Mouse (Mus musculus) hindbrain, embryonic 14.5 days (tissue): ENCODE data around the gene Muc13. TPM values are rescaled to one million over a fixed set of nuclear protein-coding genes. Genes with fewer than 3 reads are reported as not detected.

Experiments
- ATAC-seq: fragments of 200-750 bp; cut with Nextera tagmentation; 2 replicates; pipeline ENCODE4 v1.8.0; 2017; ENCODE audit warnings: moderate number of reproducible peaks, mild to moderate bottlenecking, moderate TSS enrichment, moderate library complexity; ENCODE audit not compliant: low FRiP score
- DNase-seq: peaks from one replicate; pipeline ENCODE4 v3.0.0-alpha.2; 2015; ENCODE audit warnings: low spot score
- H3K27ac ChIP-seq: fragments of 300-500 bp; sonication (generic); 2 replicates; pipeline ENCODE4 v1.5.1; 2014; ENCODE audit warnings: mild to moderate bottlenecking, moderate library complexity
- H3K27me3 ChIP-seq: fragments of 300-500 bp; sonication (generic); 2 replicates; pipeline ENCODE4 v1.6.1; 2014; ENCODE audit warnings: mild to moderate bottlenecking, low read length, mixed read lengths; ENCODE audit not compliant: control insufficient read depth, insufficient read depth
- H3K36me3 ChIP-seq: fragments of 300-500 bp; sonication (generic); replicated peaks from 2 replicates; pipeline ENCODE4 v1.6.1; 2014; ENCODE audit not compliant: control insufficient read depth, insufficient read depth
- H3K4me1 ChIP-seq: fragments of 300-500 bp; sonication (generic); replicated peaks from 2 replicates; pipeline ENCODE4 v1.6.1; 2014; ENCODE audit warnings: antibody characterized with exemption, low read length, mixed read lengths; ENCODE audit not compliant: control insufficient read depth, insufficient read depth
- H3K4me2 ChIP-seq: fragments of 300-500 bp; sonication (generic); replicated peaks from 2 replicates; pipeline ENCODE4 v1.6.1; 2014; ENCODE audit warnings: mild to moderate bottlenecking, moderate library complexity
- H3K4me3 ChIP-seq: fragments of 300-500 bp; sonication (generic); replicated peaks from 2 replicates; pipeline ENCODE4 v1.5.1; 2014; ENCODE audit warnings: mild to moderate bottlenecking, low read length
- H3K9ac ChIP-seq: fragments of 300-500 bp; sonication (generic); 2 replicates; pipeline ENCODE4 v1.6.1; 2014
- H3K9me3 ChIP-seq: fragments of 300-500 bp; sonication (generic); 2 replicates; pipeline ENCODE4 v1.6.1; 2016; ENCODE audit warnings: low read length; ENCODE audit not compliant: control insufficient read depth
- WGBS: fragments of 180-500 bp; shearing (Covaris S2); extraction: QIAGEN DNeasy Blood & Tissue Kit; methylation state at CpG from one replicate; pipeline ENCODE4 v1.1.7; 2014; 5-methylcytosine and 5-hydroxymethylcytosine counted together
- polyA plus RNA-seq: library from polyadenylated mRNA; unstranded; fragments of >200 nt; fragmentation: Nextera tagmentation; extraction: Ambion mirVana; gene quantifications from 2 replicates; pipeline ENCODE4 v1.2.1, GENCODE M21; 2014

Muc13 gene
- polyA plus RNA-seq, 1 experiment from 2014 or later: not detected

DNA sequence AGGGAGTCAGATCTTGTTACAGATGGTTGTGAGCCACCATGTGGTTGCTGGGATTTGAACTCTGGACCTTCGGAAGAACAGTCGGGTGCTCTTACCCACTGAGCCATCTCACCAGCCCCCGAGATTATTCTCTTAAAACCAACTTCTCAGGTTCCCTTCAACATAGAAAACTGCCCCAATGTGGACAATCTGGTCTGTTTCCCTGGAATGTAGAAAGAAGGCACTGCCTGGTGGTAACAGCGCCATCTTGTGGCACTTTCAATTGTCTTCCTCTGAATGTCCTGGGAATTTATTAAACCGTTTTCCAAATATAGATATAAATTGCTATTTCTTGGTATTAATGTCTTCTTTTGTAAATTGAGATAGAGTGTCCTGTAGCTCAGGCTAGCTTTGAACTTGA lies 4.0 kb downstream of the Muc13 start:
- Histone ChIP-seq H3K36me3 (no peaks in the 10 kb centered on the region), H3K27ac (no peak overlapping the region), H3K9ac (no peak overlapping the region), H3K4me3 (no peak overlapping the region), H3K9me3 (no peaks in the 10 kb centered on the region), H3K4me1 (no peaks in the 10 kb centered on the region), H3K27me3 (no peaks in the 10 kb centered on the region), H3K4me2 (no peak overlapping the region)
- ATAC-seq (no peak), DNase-seq (peak; percentile 56)
- 46% methylated on average over 5 of the region's 5 CpGs for whole genome bisulfite sequencing

DNA sequence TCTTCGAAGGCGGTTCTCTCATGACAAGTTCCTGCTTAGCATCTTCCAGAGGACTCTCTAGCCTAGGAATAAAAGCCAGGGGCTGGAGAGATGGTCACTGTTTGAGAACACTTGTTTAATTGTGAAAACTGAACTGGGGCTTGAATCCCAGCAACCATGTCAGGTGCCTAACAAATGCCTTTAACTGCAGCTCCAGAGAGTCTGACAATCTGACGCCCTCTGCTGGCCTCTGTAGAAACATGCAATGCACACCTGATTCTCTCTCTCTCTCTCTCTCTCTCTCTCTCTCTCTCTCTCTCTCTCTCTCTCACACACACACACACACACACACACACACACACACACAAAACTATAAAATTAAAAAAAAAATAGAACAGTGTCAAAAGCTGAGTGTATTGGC lies 16.2 kb downstream of the Muc13 start:
- 70% methylated on average over 3 of the region's 3 CpGs for WGBS
- no peak overlapping the region for H3K4me2 ChIP-seq
- DNase-seq: no peak

GRCm38 (mm10) chr16:33818413-33819165 lies 24.8 kb downstream of the Muc13 start:
- 0 out of 2 replicates have a peak, but pooled peaks cover 10% of the 10 kb centered on the region for H3K27me3 ChIP-seq
- H3K9me3 ChIP-seq: no peaks in the 10 kb centered on the region
- H3K4me1 ChIP-seq: no peaks in the 10 kb centered on the region
- H3K36me3 ChIP-seq: no peaks in the 10 kb centered on the region
- H3K4me3 ChIP-seq: no peak overlapping the region
- DNase-seq: no peak
- H3K27ac ChIP-seq: no peak overlapping the region
- WGBS: 92% methylated on average over 7 of the region's 7 CpGs
- no peak overlapping the region for H3K4me2 ChIP-seq
- H3K9ac ChIP-seq: no peak overlapping the region
- ATAC-seq: no peak

More for the DNA sequence above, 16.2 kb downstream of the Muc13 start:
- Histone ChIP-seq H3K4me3 (no peak overlapping the region), H3K27me3 (no peaks in the 10 kb centered on the region), H3K36me3 (no peaks in the 10 kb centered on the region), H3K9ac (no peak overlapping the region), H3K4me1 (no peaks in the 10 kb centered on the region), H3K9me3 (no peaks in the 10 kb centered on the region), H3K27ac (no peak overlapping the region)
- no peak for ATAC-seq

DNA sequence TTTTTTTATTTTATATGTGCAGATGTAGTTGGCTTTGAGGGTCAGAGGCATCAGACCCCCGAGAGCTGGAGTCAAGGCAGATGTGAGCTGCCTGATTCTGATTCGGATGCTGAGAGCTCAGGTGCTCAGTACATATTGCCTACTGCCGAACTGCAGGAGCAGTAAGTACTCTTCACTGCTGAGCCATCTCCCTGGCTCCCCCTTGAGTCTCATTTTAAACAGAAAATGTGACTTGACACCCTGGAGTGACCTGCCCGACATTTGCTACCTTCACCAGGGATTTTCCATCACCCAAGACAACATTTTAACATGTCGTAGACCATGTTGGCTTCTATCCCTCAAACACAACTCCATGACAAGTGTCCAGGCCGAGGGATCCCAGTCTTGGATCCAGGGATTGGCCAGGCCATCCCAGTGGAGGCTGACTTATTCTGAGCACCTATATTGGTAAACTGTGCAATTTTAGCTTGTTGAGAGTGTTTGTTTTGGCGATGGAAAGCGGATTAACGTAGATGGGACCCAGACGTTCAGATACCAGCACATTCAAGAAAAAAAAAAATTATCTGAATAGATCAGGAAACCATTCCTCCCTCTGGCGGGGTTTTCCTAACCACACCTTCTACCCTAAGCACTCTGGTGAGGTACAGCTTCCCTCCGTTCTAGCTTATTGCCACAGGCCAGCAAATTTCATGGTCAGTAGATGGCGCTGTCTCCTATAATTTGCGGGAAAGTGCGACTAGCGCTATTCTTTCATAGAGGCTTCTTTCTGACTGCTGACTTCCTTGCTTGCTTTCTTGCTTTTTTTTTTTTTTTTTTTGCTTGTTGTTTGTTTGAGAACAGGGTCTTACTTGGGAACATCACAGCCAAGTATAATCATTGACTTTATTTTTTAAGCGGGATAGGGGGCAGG lies 26.7 kb downstream of the Muc13 start:
- Histone ChIP-seq H3K9me3 (no peaks in the 10 kb centered on the region), H3K36me3 (no peaks in the 10 kb centered on the region), H3K4me2 (no peak overlapping the region), H3K9ac (no peak overlapping the region), H3K4me1 (no peaks in the 10 kb centered on the region), H3K27ac (no peak overlapping the region), H3K4me3 (no peak overlapping the region), H3K27me3 (0 out of 2 replicates have a peak, but pooled peaks cover 10% of the 10 kb centered on the region)
- DNase-seq (peak; percentile 96), ATAC-seq (no peak; the same call in 1 of the 2 replicates)
- 22% methylated on average over 17 of the region's 17 CpGs for WGBS

DNA sequence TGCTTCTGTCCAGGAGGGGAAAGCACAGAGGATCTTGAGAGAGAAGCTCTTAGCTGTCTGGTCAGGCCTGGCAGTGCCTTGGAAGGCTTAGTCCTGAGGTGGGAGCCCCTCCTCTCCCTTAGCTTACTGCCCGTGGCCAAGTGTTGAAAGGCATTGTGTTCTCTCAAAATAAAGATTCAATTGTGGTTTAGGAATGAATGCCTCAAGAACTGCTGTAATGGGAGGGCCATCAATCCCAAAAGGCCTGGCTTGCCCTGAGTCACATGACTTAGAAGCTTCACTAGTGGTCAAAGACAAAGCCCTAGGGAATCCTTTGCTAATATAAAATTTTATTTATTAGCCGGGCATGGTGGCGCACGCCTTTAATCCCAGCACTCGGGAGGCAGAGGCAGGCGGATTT lies 30.8 kb downstream of the Muc13 start:
- Histone ChIP-seq H3K27ac (no peak overlapping the region), H3K4me2 (no peak overlapping the region), H3K27me3 (peaks cover 17% of the 10 kb centered on the region), H3K4me1 (no peaks in the 10 kb centered on the region), H3K9me3 (no peaks in the 10 kb centered on the region), H3K4me3 (no peak overlapping the region), H3K36me3 (no peaks in the 10 kb centered on the region), H3K9ac (no peak overlapping the region)
- 80% methylated on average over 6 of the region's 6 CpGs for WGBS
- no peak for DNase-seq
- ATAC-seq: no peak

DNA sequence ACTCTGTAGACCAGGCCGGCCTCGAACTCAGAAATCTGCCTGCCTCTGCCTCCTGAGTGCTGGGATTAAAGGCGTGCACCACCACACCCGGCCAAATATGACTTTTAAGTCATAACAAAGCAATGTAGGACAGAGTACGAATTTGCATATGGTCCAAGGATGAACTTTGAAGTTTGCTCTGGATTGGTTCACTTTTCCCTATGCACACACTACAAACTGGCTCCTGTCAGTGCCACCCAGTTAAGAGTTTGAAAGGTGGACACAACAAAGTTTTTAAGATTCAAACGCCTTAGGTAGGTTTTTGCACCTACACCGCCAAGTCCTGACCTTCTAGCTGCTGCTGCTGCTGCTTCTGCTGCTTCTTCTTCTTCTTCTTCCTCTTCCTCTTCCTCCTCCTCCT lies 34.7 kb downstream of the Muc13 start:
- Histone ChIP-seq H3K4me1 (peaks cover 14% of the 10 kb centered on the region; the same call in 1 of the 2 replicates), H3K4me3 (no peak overlapping the region), H3K27me3 (peaks cover 44% of the 10 kb centered on the region), H3K9me3 (no peaks in the 10 kb centered on the region), H3K27ac (no peak overlapping the region), H3K9ac (no peak overlapping the region), H3K36me3 (no peaks in the 10 kb centered on the region), H3K4me2 (no peak overlapping the region)
- 93% methylated on average over 7 of the region's 7 CpGs for WGBS
- no peak for ATAC-seq
- no peak for DNase-seq

DNA sequence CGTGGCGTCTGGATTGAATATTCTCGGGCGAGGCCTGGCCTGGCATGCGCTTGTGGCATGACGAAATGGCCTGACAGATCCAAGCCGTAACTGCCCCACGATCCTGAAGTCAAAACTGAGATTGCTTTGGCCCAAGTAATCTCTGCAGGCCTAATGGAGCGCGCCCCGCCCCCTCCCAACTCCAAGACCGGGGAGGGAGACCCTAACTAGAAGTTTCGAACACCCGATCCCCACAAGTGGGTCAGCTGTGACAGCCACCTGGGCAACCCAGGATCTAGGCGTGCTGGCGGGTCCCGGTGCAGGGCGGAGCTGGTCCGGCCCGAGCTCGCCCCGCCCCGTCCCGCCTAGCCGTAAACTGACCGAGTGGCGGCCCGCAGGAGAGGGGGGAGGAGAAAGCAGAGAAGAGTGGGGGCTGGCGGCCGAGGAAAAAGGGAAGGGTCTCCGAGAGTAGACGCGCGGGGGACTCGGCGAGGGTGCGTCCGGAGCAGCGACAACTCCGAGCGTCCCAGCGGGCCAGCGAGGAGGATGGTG lies 35.5 kb downstream of the Muc13 start, which contains the start of gene Itgb5:
TSS of gene Itgb5 (plus strand) at position 365 of the 531 bp plus-strand sequence.
- H3K9me3 ChIP-seq: no peaks in the 10 kb centered on the region
- H3K27me3 ChIP-seq: peaks cover 50% of the 10 kb centered on the region
- peak within 1 kb of the TSS; percentile 99 for H3K4me2 ChIP-seq
- ATAC-seq (peak; percentile 67; the same call in 1 of the 2 replicates), DNase-seq (no peak)
- H3K9ac ChIP-seq: peak within 1 kb of the TSS; percentile 67
- H3K27ac ChIP-seq: peak within 1 kb of the TSS; percentile 51
- WGBS: under 1% methylated on average over 40 of the region's 43 CpGs
- H3K4me1 ChIP-seq: peaks cover 21% of the 10 kb centered on the region; the same call in 1 of the 2 replicates
- H3K36me3 ChIP-seq: no peaks in the 10 kb centered on the region
- peak within 1 kb of the TSS; percentile 65 for H3K4me3 ChIP-seq

DNA sequence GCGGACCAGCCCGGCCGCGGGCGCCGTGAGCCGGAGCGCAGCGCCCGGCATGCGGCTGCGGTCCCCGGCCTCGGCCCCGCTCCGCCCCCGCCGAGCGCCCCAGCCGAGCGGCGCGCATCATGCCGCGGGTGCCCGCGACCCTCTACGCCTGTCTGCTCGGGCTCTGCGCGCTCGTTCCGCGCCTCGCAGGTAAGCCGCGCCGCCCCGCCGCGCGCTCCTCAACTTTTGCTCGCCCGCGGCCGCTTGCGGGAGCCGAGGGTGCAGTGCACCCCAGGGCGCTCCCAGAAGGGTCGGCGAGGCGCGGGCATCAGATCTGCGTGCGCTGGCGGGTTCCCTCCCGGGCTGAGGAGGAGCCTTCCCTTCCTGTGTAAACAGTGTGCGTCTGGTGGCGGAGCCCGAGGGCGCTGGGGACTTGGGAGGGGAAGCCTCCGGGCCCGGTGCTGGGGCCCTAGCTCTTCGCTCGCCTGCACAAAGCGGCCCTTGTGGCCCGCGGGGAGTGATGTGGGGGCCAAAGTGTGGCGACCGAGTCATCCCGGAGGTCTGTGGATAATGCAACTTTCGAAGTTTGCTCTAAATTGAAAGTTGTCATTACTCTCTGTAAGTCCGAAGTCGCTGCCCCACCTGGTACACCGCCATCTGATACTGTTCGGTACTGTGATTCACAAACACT lies 36.1 kb downstream of the Muc13 start:
- no peaks in the 10 kb centered on the region for H3K9me3 ChIP-seq
- H3K27ac ChIP-seq: peak overlapping the region; percentile 51
- H3K36me3 ChIP-seq: no peaks in the 10 kb centered on the region
- ATAC-seq: peak; percentile 63; the same call in 1 of the 2 replicates
- peaks cover 21% of the 10 kb centered on the region; the same call in 1 of the 2 replicates for H3K4me1 ChIP-seq
- H3K27me3 ChIP-seq: peaks cover 55% of the 10 kb centered on the region
- WGBS: under 1% methylated on average over 49 of the region's 76 CpGs
- peak overlapping the region; percentile 65 for H3K4me3 ChIP-seq
- H3K9ac ChIP-seq: peak overlapping the region; percentile 67
- no peak for DNase-seq
- peak overlapping the region; percentile 99 for H3K4me2 ChIP-seq
